Mouse (Mus musculus) liver, adult 2 months (tissue): Measurements from ENCODE around the gene Olfr1390. TPM values are rescaled to one million over a fixed set of nuclear protein-coding genes. Genes with fewer than 3 reads are reported as not detected.
"Not testable (repeated sequence)": the region's sequence is repeated elsewhere in the genome, so short reads cannot be mapped to it uniquely, and the experiment has no call there.

Source experiments
- DNase-seq: peaks from one replicate; pipeline ENCODE4 v3.0.0-alpha.2; 2011; ENCODE audit warnings: low read depth, low spot score; ENCODE audit errors: extremely low read depth
- H3K27ac ChIP-seq: fragments of 200-500 bp; replicated peaks from 2 replicates; pipeline ENCODE4 v1.5.1; 2012; ENCODE audit warnings: low read depth, mild to moderate bottlenecking, control low read depth, inconsistent platforms, low read length; ENCODE audit not compliant: insufficient read depth
- H3K27me3 ChIP-seq: fragments of 200-500 bp; 2 replicates; pipeline ENCODE4 v1.6.1; 2012; ENCODE audit warnings: mild to moderate bottlenecking, moderate library complexity, low read length, inconsistent platforms; ENCODE audit not compliant: control insufficient read depth, insufficient read depth
- H3K36me3 ChIP-seq: fragments of 200-500 bp; 2 replicates; pipeline ENCODE4 v1.6.1; 2012; ENCODE audit warnings: low read length, inconsistent platforms; ENCODE audit not compliant: control insufficient read depth, insufficient read depth
- H3K4me1 ChIP-seq: fragments of 200-500 bp; 2 replicates; pipeline ENCODE4 v1.6.1; 2011; ENCODE audit warnings: low read length; ENCODE audit not compliant: control insufficient read depth, insufficient read depth
- H3K4me3 ChIP-seq: fragments of 200-500 bp; 2 replicates; pipeline ENCODE4 v1.5.1; 2011; ENCODE audit warnings: low read depth, mild to moderate bottlenecking, control low read depth, low read length, moderate library complexity; ENCODE audit not compliant: insufficient read depth
- H3K79me2 ChIP-seq: fragments of 200-500 bp; 2 replicates; pipeline ENCODE4 v1.6.1; 2012; ENCODE audit warnings: inconsistent platforms, mild to moderate bottlenecking, low read length, moderate library complexity; ENCODE audit not compliant: control insufficient read depth, insufficient read depth
- H3K9ac ChIP-seq: fragments of 200-500 bp; 2 replicates; pipeline ENCODE4 v1.6.1; 2012; ENCODE audit warnings: low read depth, mild to moderate bottlenecking, control low read depth, inconsistent platforms, low read length
- CTCF ChIP-seq: fragments of 200-500 bp; IDR thresholded peaks from 2 replicates; pipeline ENCODE4 v1.5.1; 2011; ENCODE audit warnings: low read depth, low read length, control low read depth
- POLR2A ChIP-seq: fragments of 200-500 bp; IDR thresholded peaks from 2 replicates; pipeline ENCODE4 v1.6.1; 2011; ENCODE audit warnings: low read length, control low read depth; ENCODE audit not compliant: insufficient read depth; ENCODE audit errors: extremely low read depth
- whole genome bisulfite sequencing: fragments of 180-500 bp; shearing (Covaris S2); methylation state at CpG from one replicate; pipeline ENCODE4 v1.1.7; 2018; 5-methylcytosine and 5-hydroxymethylcytosine counted together
- polyA plus RNA-seq: library from polyadenylated mRNA; depleted of rRNA; stranded (reverse); fragments of >200 nt; gene quantifications from 2 replicates; pipeline ENCODE4 v1.2.3, GENCODE M21; 2012; rRNA removed
- total RNA-seq: library from RNA; depleted of rRNA; stranded (reverse); fragments of >200 nt; gene quantifications from 2 replicates; pipeline ENCODE4 v1.2.3, GENCODE M21; 2014; rRNA removed

Gene Olfr1390
- total and polyA plus RNA-seq, 2 experiments, result not detected

GRCm38 (mm10) chr11:49326726-49327125 lies 8.3 kb upstream of the Olfr1390 start:
- no peak for DNase-seq
- H3K4me3 ChIP-seq, result no peak overlapping the region
- TF ChIP-seq POLR2A (no peak), CTCF (no peak)
- H3K79me2 ChIP-seq, result no peaks in the 10 kb centered on the region
- WGBS, result 77% methylated on average over 3 of the region's 3 CpGs
- H3K9ac ChIP-seq, result no peak overlapping the region
- no peak overlapping the region for H3K27ac ChIP-seq
- no peaks in the 10 kb centered on the region; the same call in 1 of the 2 replicates for H3K27me3 ChIP-seq
- H3K36me3 ChIP-seq, result no peaks in the 10 kb centered on the region
- H3K4me1 ChIP-seq, result no peaks in the 10 kb centered on the region

- WGBS, result 59% methylated on average over 1 of the region's 1 CpGs
- no peak for DNase-seq
- Histone ChIP-seq H3K79me2 (no peaks in the 10 kb centered on the region), H3K4me1 (no peaks in the 10 kb centered on the region), H3K36me3 (no peaks in the 10 kb centered on the region), H3K9ac (no peak overlapping the region), H3K27me3 (no peaks in the 10 kb centered on the region), H3K27ac (no peak overlapping the region), H3K4me3 (no peak overlapping the region)
- TF ChIP-seq POLR2A (no peak), CTCF (no peak)
Measured at GRCm38 (mm10) chr11:49329686-49330085, 5.3 kb upstream of the Olfr1390 start.

- Histone ChIP-seq H3K9ac (no peak overlapping the region), H3K36me3 (no peaks in the 10 kb centered on the region), H3K79me2 (no peaks in the 10 kb centered on the region), H3K27me3 (no peaks in the 10 kb centered on the region), H3K27ac (no peak overlapping the region), H3K4me1 (no peaks in the 10 kb centered on the region), H3K4me3 (no peak overlapping the region)
- TF ChIP-seq POLR2A (no peak), CTCF (no peak)
- no peak for DNase-seq
- WGBS, result 60% methylated on average over 4 of the region's 4 CpGs
Measured at GRCm38 (mm10) chr11:49337150-49337832, 2.3 kb downstream of the Olfr1390 start.

GRCm38 (mm10) chr11:49383133-49383532 lies 48.1 kb downstream of the Olfr1390 start:
- no peak for DNase-seq
- no peaks in the 10 kb centered on the region for H3K79me2 ChIP-seq
- H3K36me3 ChIP-seq, result no peaks in the 10 kb centered on the region
- TF ChIP-seq CTCF (no peak), POLR2A (no peak)
- H3K4me3 ChIP-seq, result no peak overlapping the region
- no peak overlapping the region for H3K9ac ChIP-seq
- no peaks in the 10 kb centered on the region for H3K4me1 ChIP-seq
- no peaks in the 10 kb centered on the region for H3K27me3 ChIP-seq
- H3K27ac ChIP-seq, result no peak overlapping the region

- H3K27me3 ChIP-seq, H3K27ac ChIP-seq, DNase-seq, H3K4me3 ChIP-seq, H3K9ac ChIP-seq, H3K4me1 ChIP-seq, H3K36me3 ChIP-seq, H3K79me2 ChIP-seq: not testable (repeated sequence)
- WGBS, result 88% methylated on average over 7 of the region's 7 CpGs
Measured at GRCm38 (mm10) chr11:49386118-49386517, 51.1 kb downstream of the Olfr1390 start.

Other genes starting within 250 kb of the Olfr1390 start
- gene Olfr1396, start 220.3 kb upstream of the Olfr1390 start, total RNA-seq, result under 0.01 and 0.07 TPM in 2 replicates
- 0.02 and 0.06 TPM in 2 replicates for gene Olfr1396, start 220.3 kb upstream of the Olfr1390 start, polyA plus RNA-seq
- not detected in 2 replicates for gene Olfr1395, start 192.9 kb upstream of the Olfr1390 start, total RNA-seq
- not detected in 2 replicates for gene Olfr1395, start 192.9 kb upstream of the Olfr1390 start, polyA plus RNA-seq
- gene Olfr1394, start 180.8 kb upstream of the Olfr1390 start, total RNA-seq, result not detected in 2 replicates
- not detected in 2 replicates for gene Olfr1394, start 180.8 kb upstream of the Olfr1390 start, polyA plus RNA-seq
- 3.4 and 5.5 TPM in 2 replicates for gene Btnl9, start 148.0 kb upstream of the Olfr1390 start, total RNA-seq
- 1.9 and 2.3 TPM in 2 replicates for gene Btnl9, start 148.0 kb upstream of the Olfr1390 start, polyA plus RNA-seq
- 18.3 and 18.8 TPM in 2 replicates for gene Zfp62, start 131.9 kb upstream of the Olfr1390 start, total RNA-seq
- gene Zfp62, start 131.9 kb upstream of the Olfr1390 start, polyA plus RNA-seq, result 0.71 and 1.4 TPM in 2 replicates
- 44.7 and 60.8 TPM in 2 replicates for gene Mgat1, start 91.0 kb upstream of the Olfr1390 start, total RNA-seq
- gene Mgat1, start 91.0 kb upstream of the Olfr1390 start, polyA plus RNA-seq, result 134 and 145 TPM in 2 replicates
- gene Olfr1393, start 56.9 kb upstream of the Olfr1390 start, total RNA-seq, result 0.09 and 0.27 TPM in 2 replicates
- gene Olfr1393, start 56.9 kb upstream of the Olfr1390 start, polyA plus RNA-seq, result 0.47 and 0.55 TPM in 2 replicates
- not detected in 2 replicates for gene Olfr1392, start 49.9 kb upstream of the Olfr1390 start, total RNA-seq
- 0.09 and 0.26 TPM in 2 replicates for gene Olfr1392, start 49.9 kb upstream of the Olfr1390 start, polyA plus RNA-seq
- gene Olfr10, start 30.4 kb upstream of the Olfr1390 start, total RNA-seq, result not detected in 2 replicates
- not detected in 2 replicates for gene Olfr10, start 30.4 kb upstream of the Olfr1390 start, polyA plus RNA-seq
- not detected in 2 replicates for gene Olfr1391, start 12.4 kb upstream of the Olfr1390 start, total RNA-seq
- not detected in 2 replicates for gene Olfr1391, start 12.4 kb upstream of the Olfr1390 start, polyA plus RNA-seq
- gene Olfr1389, start 87.9 kb downstream of the Olfr1390 start, total RNA-seq, result not detected in 2 replicates
- gene Olfr1389, start 87.9 kb downstream of the Olfr1390 start, polyA plus RNA-seq, result not detected in 2 replicates
- 0.07 TPM in 1 of 2 replicates, not detected in the other for gene Olfr1388, start 101.4 kb downstream of the Olfr1390 start, total RNA-seq
- not detected in 2 replicates for gene Olfr1388, start 101.4 kb downstream of the Olfr1390 start, polyA plus RNA-seq
- gene Olfr1387, start 120.2 kb downstream of the Olfr1390 start, total RNA-seq, result not detected in 2 replicates
- gene Olfr1387, start 120.2 kb downstream of the Olfr1390 start, polyA plus RNA-seq, result not detected in 2 replicates
- gene Olfr1386, start 129.9 kb downstream of the Olfr1390 start, total RNA-seq, result not detected in 2 replicates
- gene Olfr1386, start 129.9 kb downstream of the Olfr1390 start, polyA plus RNA-seq, result not detected in 2 replicates
- 0.07 TPM in 1 of 2 replicates, not detected in the other for gene Olfr1385, start 153.9 kb downstream of the Olfr1390 start, total RNA-seq
- not detected in 2 replicates for gene Olfr1385, start 153.9 kb downstream of the Olfr1390 start, polyA plus RNA-seq
- not detected in 2 replicates for gene Olfr1384, start 171.5 kb downstream of the Olfr1390 start, total RNA-seq
- gene Olfr1384, start 171.5 kb downstream of the Olfr1390 start, polyA plus RNA-seq, result not detected in 2 replicates
- gene Olfr1383, start 184.5 kb downstream of the Olfr1390 start, total RNA-seq, result not detected in 2 replicates
- gene Olfr1383, start 184.5 kb downstream of the Olfr1390 start, polyA plus RNA-seq, result not detected in 2 replicates
- gene Olfr1382, start 193.1 kb downstream of the Olfr1390 start, total RNA-seq, result not detected in 2 replicates
- not detected in 2 replicates for gene Olfr1382, start 193.1 kb downstream of the Olfr1390 start, polyA plus RNA-seq
- not detected in 2 replicates for gene Olfr1381, start 208.3 kb downstream of the Olfr1390 start, total RNA-seq
- gene Olfr1381, start 208.3 kb downstream of the Olfr1390 start, polyA plus RNA-seq, result not detected in 2 replicates
- not detected in 2 replicates for gene Olfr1380, start 221.7 kb downstream of the Olfr1390 start, total RNA-seq
- not detected in 2 replicates for gene Olfr1380, start 221.7 kb downstream of the Olfr1390 start, polyA plus RNA-seq